Mouse (Mus musculus) G1E-ER4 (cell line): ENCODE measurements around the gene Cidec. TPM values are rescaled to one million over a fixed set of nuclear protein-coding genes. Genes with fewer than 3 reads are reported as not detected.

Experiments
- GATA1 ChIP-seq: IDR thresholded peaks from one replicate; pipeline ENCODE4 v1.8.0; 2012; ENCODE audit warnings: low read length, inconsistent platforms
- polyA plus RNA-seq: library from polyadenylated mRNA; stranded (reverse); fragments of >175 nt; gene quantifications from 2 replicates; pipeline ENCODE4 v1.2.3, GENCODE M21; 2012

The Cidec gene
- polyA plus RNA-seq, 1 experiment, result not detected

DNA sequence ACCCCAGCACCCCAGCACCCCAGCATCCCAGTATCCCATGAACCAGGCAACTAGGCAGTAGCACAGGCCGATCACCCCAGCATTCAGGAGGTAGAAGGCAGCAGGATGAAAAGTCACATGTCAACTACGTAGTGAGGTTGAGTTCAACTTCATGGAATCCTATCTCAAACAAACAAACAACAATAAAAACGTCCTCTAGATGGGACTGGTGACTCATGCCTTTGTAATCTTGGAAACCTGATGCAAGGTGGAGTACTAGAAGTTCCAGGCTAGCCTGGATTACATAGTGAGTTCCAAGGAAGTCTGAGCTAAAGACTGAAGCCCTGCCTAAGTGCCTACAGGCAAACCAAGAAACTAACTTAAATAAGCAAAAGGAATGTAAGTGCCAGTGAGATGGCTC lies 4.7 kb downstream of the Cidec start:
- no peak for TF ChIP-seq GATA1

DNA sequence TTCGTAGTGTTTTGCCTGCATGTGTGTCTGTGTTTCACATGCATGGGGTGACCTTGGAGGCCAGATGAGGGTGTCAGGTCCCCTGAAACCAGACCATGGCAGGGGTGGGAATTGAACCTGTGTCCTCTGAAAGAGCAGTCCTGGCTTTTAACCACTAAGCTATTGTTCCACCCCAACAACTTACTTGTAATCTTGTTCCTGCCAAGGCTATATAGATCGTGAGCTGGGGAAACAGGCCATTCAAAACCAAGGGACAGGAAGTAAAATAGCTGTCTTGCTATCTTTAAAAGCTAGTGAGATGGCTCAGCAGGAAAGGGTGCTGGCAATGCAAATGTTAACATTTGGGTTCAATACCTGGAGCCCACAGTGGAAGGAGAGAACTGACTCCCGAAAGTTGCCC lies 5.6 kb downstream of the Cidec start:
- TF ChIP-seq GATA1, result no peak

DNA sequence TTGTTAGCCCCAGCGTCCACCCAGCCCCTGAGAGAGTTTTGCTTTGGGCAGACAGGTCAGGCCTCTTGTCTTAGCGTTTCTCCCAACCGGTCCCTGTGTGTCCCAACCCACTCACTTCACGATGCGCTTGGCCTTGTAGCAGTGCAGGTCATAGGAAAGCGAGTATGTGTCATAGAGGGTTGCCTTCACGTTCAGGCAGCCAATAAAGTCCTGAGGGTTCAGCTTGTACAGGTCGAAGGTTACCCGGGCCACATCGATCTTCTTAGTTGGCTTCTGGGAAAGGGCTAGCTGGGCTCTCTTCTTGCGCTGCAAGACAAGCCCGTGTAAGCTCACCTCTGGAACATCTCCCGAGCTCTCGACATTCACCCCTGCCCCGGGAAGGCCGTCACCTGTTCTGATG lies 7.6 kb downstream of the Cidec start:
- TF ChIP-seq GATA1, result no peak

DNA sequence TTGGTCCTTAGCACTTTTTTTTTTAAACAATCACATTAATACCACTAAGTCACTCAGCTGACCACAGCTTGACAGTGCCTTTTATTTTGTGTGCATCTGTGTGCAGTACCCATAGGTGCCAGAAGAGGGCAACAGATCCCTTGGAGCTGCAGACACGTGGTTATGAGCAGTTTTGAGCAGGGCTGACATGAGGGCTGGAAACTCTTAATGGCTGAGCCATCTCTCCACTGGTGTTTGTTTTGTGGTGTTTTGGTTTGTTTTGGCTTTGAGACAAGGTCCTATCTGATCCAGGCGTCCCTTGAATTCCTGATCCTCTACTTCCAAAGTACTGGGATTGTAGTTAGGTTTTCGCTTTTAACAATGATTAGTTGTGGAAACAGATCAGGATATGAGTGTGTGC lies 8.2 kb downstream of the Cidec start:
- no peak for TF ChIP-seq GATA1

DNA sequence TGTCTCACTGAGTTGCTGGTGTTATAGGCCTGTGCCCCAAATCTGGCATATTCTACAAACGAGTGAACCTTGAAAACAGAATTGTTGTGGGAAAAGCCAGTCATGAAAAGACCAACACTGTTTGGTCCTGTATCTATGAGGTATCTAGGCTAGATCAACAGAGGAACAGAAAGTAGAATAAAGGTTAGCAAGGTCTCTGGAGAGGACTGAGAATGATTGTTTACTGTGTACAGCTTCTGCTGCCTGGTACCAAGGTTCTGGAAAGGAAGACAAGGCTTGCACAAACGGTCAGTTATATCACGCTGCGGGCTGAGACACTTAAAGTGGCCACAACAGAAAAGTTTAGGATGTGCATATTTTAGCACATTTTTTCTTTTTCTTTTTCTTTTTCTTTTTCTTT lies 8.9 kb downstream of the Cidec start:
- TF ChIP-seq GATA1, result no peak

DNA sequence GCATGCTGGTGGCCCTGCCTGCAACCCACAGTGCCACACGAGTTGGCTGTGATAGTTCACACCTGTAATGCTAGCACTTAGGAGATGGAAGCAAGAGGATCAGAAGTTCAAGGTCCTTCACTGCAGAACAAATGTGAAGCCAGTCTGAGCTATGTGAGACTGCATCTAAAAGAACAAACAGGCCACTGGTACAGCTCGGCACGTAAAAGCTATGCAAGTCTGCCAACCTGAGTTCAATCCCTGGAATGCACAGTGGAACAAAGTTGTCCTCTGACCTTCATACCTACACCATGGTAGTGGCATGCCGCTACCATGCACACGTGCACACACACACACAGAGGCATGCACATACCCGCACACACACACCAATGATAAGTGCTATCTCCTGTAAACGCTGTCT lies 11.4 kb downstream of the Cidec start:
- TF ChIP-seq GATA1, result no peak

DNA sequence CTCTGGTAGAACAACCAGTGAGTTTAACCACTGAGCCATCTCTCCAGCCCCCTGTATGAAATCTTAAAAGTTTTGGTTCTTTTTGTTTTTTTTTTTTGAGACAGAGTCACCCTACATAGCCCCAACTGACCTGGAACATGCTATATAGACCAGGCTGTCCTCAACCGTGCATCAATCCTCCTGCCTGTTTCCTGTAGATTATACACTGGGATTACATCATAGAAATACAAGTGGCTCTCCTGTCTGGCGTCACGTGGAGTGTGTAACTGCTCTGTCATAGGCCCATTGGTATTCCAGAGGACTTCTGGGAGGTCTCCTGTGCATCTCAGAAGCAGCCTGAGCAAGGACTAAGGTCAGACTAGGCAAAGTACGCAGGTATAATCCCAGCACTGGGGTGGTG lies 12.6 kb downstream of the Cidec start:
- TF ChIP-seq GATA1, result no peak

DNA sequence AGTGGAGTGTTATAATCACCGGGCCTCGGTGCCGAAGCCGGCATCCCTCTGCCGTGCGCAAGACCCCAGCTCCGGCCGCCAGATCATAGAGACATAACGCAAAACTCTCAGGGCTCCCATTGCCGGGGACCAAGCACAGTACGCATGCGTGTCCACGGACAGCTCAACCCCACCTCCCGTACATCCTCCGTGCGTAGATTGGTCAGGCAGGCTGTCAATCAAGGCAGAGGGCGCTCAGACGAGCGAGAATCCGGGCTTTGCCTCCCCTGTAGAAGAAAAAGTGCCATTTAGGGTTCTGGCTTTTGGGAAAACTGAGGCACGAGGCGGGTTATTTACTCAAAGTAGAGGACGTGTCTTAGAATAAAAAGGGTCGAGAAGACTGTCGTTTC lies 16.4 kb downstream of the Cidec start, which contains the start of gene Rpusd3:
TSS of gene Rpusd3 (minus strand) at position 142 of the 389 bp plus-strand sequence.
- TF ChIP-seq GATA1, result no peak

DNA sequence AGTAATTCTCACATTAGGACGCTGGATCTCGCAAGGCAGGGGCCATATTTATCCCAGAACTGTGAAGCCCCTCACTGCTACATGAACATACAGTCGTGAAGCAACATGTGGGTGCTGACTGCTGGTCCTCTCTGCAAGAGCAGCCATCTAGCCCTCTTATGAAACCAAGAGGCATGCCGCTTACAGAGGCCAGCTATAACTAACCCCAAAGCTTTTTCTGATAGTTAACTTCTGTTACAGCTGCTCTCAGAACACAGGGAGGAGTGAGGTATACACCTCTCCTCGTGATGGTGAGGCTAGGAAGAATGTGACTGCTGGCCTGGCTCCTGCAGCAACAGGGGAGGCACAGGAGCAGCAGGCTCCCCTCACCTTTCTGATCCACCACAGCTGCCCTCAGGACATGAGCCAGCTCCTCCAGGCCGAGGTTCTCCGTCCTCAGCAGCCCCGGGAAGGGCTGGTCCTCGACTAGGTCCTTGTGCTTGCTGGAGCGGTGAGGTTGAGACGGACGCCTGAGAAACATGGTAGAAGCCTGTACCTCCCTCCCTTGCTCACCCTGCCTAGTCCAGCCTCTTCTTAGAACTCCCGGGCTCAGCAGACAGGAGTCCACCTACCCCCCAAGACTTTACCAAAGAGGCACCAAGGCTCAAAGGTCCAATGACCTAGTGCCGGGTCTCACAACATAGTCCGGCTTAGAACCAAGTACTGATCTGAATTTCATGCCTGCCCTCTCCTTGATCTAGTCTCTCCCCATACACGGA lies 16.9 kb downstream of the Cidec start:
- no peak for TF ChIP-seq GATA1

DNA sequence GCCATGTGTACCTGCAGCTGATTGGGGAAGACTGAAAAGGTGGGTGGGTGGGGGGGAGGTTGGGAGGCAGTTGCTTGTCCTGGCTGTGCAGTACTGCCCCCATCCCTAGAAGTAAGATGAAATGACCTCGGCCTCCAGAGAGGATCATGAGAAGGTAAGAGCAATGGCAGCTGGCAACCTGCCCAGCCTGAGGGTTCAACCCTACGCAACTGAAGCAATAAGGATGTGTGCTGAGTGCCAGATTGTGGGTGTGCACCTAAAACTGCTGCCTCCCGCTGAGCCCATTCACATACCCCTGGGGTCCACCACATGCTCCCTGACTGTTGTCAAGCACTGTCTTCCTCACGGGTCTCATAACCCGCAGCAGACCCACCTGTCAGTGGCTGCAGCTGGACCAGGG lies 19.1 kb downstream of the Cidec start:
- no peak for TF ChIP-seq GATA1

DNA sequence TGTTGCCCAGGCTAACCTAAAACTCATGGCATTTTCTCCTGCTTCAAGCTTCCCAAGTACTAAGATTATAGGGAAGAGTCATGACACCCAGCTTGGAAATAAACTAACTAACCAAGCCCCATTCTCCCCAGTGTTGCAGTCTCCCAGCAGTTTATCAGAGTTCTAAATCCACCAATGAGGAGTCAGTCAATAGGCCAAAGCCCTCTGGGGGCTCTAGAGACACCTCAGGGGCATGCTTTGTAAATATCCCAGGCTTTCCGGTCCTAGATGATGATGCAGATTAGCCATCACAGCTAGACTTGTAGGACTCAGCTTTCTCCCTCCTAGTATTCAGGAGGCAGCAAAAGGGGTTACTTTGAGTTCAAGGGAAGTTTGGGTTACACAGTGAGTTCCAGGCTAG lies 25.6 kb downstream of the Cidec start:
- TF ChIP-seq GATA1, result no peak

DNA sequence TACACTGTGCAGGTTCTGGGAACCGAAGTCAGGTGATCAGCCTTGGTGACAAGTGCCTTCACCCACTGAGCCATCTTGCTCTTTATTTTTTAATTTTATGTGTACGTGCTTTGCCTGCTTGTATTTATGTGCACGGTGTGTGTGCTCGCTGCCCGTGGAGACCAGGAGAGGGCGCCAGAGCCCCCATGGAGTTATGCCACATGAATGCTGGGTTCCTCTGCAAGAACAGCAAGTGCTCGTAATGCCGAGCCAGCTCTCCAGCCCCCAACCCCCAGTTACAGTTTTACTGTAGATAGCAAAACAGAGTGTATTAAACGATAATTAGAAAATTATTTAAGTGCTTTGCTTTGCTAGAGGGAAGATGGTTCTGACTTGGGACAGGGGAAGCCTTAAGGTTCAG lies 28.9 kb downstream of the Cidec start:
- TF ChIP-seq GATA1, result no peak

DNA sequence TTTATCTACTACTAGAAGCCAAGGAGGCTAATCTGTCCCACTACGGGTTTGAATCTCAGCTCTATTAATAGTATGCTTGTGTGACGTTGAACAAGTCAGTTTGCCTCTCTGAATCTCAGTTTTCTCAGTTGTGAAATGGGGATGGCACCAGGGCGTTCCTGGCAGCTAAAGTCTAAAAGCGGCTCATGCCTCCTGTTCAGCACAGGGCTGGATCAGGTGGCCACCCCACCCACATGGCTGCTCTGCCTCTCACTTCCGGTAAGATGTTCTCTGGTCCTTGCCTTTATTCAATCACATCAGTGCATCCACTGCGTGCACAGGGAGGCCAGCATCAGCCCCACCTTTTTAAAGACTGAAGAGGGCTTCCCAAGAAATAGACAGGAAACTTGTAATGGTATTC lies 30.1 kb downstream of the Cidec start:
- TF ChIP-seq GATA1, result no peak

DNA sequence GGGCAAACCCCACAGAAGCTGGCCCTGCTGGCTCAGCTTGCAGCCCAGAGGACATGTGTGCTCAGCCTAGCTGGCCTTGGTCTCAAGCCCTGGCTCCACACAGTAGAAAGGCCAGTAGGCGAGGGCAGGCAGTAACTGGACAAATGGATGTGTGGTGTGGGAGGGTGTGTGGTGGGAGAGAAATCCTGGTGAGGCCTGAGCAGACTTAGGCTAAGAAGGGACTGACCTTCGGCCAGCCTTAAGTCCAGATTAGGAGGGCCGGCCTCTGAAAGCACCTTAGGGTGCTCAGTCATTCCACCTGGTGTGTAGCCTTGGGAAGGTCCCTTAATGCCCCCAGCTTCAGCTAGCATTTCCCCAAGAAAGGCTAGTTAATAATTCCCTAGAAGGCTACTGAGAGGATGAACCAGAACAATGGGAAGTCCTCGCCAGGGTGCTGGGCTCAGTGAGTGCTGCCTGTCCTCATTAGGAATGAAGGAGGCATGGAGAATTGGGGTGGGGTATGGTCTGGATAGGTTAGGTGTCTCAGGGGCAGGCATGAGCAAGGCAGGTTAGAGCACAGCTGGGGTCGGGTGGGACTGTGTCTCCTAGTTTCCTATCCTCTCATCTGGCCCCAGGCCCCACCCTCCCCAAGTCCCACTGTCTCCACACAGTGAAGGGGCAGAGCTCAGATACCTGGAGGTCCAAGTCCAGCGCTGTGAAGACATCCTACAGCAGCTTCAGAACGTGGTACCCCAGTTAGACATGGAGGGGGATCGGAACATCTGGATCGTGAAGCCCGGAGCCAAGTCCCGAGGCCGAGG lies 30.7 kb downstream of the Cidec start:
- no peak for TF ChIP-seq GATA1

DNA sequence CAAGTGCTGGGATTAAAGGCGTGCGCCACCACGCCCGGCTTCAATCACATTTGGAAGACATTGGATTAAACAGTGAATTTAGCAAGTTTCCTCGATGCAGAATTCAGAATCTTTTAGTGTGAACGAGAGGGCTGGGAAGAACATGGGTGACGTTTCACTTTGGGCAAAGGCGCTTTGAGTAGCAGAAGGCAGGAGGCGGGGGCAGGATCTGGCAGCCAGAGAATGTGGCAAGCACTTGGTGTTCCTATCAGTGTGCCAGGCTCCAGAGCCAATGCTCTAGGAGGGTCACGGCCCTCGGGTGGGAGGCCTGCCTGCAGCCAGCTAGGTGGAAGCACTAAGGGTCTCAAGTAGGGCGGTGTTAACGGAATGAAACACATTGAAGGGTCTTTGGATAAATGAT lies 33.5 kb downstream of the Cidec start:
- no peak for TF ChIP-seq GATA1

DNA sequence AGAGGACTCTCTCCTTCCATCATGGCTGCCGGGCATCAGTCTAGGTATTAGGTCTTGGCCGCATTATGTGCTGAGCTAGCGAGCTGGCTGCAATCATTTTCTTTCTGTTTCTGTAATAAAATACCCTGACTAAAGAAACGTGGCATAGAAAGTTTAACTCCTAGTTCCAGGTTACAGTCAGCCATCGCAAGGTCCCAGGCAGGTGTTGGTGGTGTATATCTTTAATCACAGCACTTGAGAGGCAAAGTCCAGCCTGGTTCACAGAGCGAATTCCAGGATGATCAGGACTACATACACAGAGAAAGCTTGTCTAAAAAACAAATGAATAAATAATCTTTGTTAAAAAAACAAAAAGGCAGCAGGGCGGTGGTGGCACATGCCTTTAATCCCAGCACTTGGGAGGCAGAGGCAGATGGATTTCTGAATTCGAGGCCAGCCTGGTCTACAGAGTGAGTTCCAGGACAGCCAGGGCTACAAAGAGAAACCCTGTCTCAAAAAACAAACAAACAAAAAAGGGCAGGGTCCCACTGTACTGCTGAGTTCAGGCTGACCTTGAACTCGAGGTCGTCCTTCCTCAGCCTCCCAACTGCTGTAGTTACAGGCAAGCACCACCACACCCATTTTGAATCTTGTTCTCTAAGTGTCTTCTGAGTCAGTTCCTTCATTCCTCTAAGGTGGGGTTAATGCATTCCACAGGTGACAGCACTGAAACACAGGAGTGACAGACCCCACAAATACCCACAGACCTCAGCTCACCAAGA lies 39.1 kb downstream of the Cidec start:
- TF ChIP-seq GATA1, result no peak
